Mouse (Mus musculus): ENCODE data around the gene Pcsk6. TPM values are rescaled to one million over a fixed set of nuclear protein-coding genes. Genes with fewer than 3 reads are reported as not detected.

Gene Pcsk6
- polyA plus RNA-seq, 1 experiment from 2014 or later: 2.1 TPM

DNA sequence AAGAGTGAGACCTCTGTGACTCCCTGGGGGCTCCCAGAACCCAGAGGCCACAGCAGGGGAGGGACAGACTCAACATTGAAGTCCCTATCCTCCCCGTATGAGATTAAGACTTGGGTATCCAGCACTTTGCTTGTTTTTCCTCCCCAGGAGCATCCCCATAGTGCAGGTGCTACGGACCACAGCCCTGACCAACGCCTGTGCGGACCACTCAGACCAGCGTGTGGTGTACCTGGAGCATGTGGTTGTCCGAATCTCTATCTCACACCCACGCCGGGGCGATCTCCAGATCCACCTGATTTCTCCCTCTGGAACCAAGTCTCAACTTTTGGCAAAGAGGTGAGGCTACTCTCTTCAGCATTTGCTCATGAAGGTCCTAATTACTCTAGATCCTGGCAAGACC is 118.5 kb downstream of the Pcsk6 start:
- Histone ChIP-seq H3K27me3 (no peaks in the 10 kb centered on the region), H3K9ac (no peak overlapping the region), H3K36me3 (no peaks in the 10 kb centered on the region), H3K4me3 (no peak overlapping the region), H3K4me2 (replicated peaks) (no peak overlapping the region), H3K4me1 (peaks cover 8% of the 10 kb centered on the region; the same call in 1 of the 2 replicates), H3K9me3 (no peaks in the 10 kb centered on the region), H3K27ac (no peak overlapping the region)
- WGBS: 92% methylated on average over 9 of the region's 9 CpGs
- no peak for ATAC-seq (ENCODE audit: insufficient number of reproducible peaks, insufficient read depth, low FRiP score, low TSS enrichment)

DNA sequence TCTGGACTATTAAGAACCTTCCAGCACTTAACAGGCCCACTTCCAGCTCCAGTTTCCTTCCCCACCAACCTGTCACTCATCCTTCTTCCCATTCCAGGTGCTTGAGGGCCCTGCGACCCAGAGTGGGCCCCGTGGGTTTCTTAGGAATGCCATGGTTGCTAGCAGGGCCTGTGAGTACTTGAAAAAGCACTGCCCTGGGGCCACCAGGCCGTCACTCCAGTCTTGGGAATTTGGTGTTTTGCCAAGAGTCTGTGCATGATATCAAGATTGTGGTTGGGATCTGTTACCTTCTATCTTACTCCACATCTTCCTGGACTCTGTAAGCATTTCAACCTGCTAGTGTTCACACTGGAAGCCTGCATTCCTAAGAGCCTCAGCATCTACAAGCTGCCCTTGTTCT is 120.5 kb downstream of the Pcsk6 start:
- ATAC-seq (ENCODE audit: insufficient number of reproducible peaks, insufficient read depth, low FRiP score, low TSS enrichment): no peak
- no peaks in the 10 kb centered on the region for H3K27me3 ChIP-seq
- no peak overlapping the region for H3K4me2 ChIP-seq (replicated peaks)
- no peaks in the 10 kb centered on the region for H3K36me3 ChIP-seq
- WGBS: 31% methylated on average over 3 of the region's 3 CpGs
- H3K4me1 ChIP-seq: peaks cover 8% of the 10 kb centered on the region; the same call in 1 of the 2 replicates
- no peak overlapping the region for H3K27ac ChIP-seq
- H3K9ac ChIP-seq: no peak overlapping the region
- H3K9me3 ChIP-seq: no peaks in the 10 kb centered on the region
- no peak overlapping the region for H3K4me3 ChIP-seq

DNA sequence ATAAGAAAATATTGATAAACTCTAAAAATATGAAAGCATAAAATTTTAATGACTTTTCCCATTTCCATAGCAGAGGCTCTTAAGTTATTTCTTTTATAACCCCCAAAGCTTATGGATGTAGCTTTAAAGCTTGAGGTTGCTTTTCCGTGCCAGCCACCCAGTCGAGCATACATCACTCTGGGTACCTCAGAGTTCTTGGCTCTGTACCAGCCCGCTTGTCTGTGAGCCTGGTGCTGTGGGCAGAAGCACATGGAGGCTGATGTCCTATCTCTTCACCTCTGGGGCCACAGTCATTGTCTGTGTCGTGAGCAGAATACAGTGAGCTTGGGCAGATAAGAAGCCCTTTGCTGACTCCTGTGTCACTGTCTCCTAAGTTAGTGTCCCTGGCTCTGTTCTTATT is 126.7 kb downstream of the Pcsk6 start:
- Histone ChIP-seq H3K4me1 (peaks cover 20% of the 10 kb centered on the region), H3K27me3 (no peaks in the 10 kb centered on the region), H3K36me3 (no peaks in the 10 kb centered on the region), H3K27ac (no peak overlapping the region), H3K4me3 (no peak overlapping the region), H3K4me2 (replicated peaks) (no peak overlapping the region), H3K9ac (no peak overlapping the region), H3K9me3 (no peaks in the 10 kb centered on the region)
- no peak for ATAC-seq (ENCODE audit: insufficient number of reproducible peaks, insufficient read depth, low FRiP score, low TSS enrichment)
- 86% methylated on average over 4 of the region's 4 CpGs for WGBS

DNA sequence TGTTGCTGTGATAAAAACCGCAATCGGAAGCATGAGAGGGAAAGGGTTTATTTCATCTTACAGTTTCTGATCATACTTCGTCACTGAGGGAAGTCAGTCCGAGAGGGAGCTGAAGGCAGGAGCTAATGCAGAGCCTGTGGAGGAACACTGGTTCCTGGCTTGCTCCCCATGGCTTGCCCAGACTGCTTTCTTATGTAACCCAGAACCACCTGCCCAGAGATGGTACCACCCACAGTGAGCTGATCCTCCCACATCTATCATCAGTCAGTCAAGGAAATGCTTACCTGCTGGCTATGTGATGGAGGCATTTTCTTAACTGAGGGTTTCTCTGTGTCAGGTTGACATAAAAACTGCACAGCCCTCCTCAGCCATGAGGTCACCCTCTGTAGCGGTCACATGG is 127.2 kb downstream of the Pcsk6 start:
- H3K9me3 ChIP-seq: no peaks in the 10 kb centered on the region
- 88% methylated on average over 5 of the region's 5 CpGs for WGBS
- H3K27ac ChIP-seq: no peak overlapping the region
- no peak overlapping the region for H3K4me3 ChIP-seq
- no peak overlapping the region for H3K9ac ChIP-seq
- H3K4me1 ChIP-seq: peaks cover 24% of the 10 kb centered on the region
- ATAC-seq (ENCODE audit: insufficient number of reproducible peaks, insufficient read depth, low FRiP score, low TSS enrichment): no peak
- H3K4me2 ChIP-seq (replicated peaks): no peak overlapping the region
- no peaks in the 10 kb centered on the region for H3K27me3 ChIP-seq
- no peaks in the 10 kb centered on the region for H3K36me3 ChIP-seq

DNA sequence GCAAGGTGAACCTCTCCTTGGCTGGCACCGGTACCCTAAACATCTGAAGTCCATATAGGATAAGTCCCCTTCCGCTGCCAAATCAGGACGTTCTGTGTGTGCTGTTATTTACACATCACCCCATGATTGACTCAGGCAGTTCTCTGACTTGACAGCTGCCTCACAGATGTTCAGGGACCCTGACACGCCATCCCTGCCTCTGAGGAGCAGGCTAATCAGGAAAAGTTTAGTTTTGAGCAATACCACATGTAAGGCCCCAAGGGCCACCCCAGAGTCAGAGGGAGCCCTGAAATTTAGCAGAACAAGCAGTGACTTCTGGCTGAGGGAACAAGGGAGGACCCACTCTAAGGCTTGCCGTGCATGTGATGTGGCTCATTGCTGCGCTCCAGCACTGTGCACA is 130.8 kb downstream of the Pcsk6 start:
- no peaks in the 10 kb centered on the region for H3K27me3 ChIP-seq
- peak; percentile 47; the same call in 1 of the 2 replicates for ATAC-seq (ENCODE audit: insufficient number of reproducible peaks, insufficient read depth, low FRiP score, low TSS enrichment)
- H3K9me3 ChIP-seq: no peaks in the 10 kb centered on the region
- no peaks in the 10 kb centered on the region for H3K36me3 ChIP-seq
- H3K4me2 ChIP-seq (replicated peaks): no peak overlapping the region
- 41% methylated on average over 6 of the region's 6 CpGs for WGBS
- no peak overlapping the region for H3K4me3 ChIP-seq
- no peak overlapping the region for H3K27ac ChIP-seq
- peaks cover 24% of the 10 kb centered on the region for H3K4me1 ChIP-seq
- no peak overlapping the region for H3K9ac ChIP-seq

DNA sequence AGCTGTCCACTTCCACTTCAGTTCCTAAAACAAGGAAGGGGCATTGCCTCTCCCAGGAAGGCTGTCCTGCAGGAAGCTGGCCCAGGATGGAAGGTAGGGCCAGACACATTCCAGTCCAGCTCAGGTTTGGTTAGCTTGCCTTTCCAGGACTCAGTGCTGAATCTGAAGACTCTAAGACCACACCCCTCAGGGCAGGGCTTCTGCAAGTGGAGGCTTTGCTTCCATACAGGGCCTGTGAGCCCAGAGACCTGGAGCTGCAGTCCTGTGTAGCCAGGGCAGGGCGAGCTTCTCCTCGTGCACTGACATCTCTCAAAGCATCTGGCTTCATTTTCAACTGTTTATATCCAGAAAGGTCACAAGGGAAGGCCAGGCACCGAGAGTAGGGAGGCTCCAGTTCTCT is 131.9 kb downstream of the Pcsk6 start:
- no peaks in the 10 kb centered on the region for H3K27me3 ChIP-seq
- H3K4me3 ChIP-seq: no peak overlapping the region
- WGBS: 21% methylated on average over 3 of the region's 3 CpGs
- H3K9ac ChIP-seq: no peak overlapping the region
- H3K4me2 ChIP-seq (replicated peaks): no peak overlapping the region
- no peaks in the 10 kb centered on the region for H3K36me3 ChIP-seq
- H3K27ac ChIP-seq: no peak overlapping the region
- no peak for ATAC-seq (ENCODE audit: insufficient number of reproducible peaks, insufficient read depth, low FRiP score, low TSS enrichment)
- H3K4me1 ChIP-seq: peaks cover 24% of the 10 kb centered on the region
- no peaks in the 10 kb centered on the region for H3K9me3 ChIP-seq

DNA sequence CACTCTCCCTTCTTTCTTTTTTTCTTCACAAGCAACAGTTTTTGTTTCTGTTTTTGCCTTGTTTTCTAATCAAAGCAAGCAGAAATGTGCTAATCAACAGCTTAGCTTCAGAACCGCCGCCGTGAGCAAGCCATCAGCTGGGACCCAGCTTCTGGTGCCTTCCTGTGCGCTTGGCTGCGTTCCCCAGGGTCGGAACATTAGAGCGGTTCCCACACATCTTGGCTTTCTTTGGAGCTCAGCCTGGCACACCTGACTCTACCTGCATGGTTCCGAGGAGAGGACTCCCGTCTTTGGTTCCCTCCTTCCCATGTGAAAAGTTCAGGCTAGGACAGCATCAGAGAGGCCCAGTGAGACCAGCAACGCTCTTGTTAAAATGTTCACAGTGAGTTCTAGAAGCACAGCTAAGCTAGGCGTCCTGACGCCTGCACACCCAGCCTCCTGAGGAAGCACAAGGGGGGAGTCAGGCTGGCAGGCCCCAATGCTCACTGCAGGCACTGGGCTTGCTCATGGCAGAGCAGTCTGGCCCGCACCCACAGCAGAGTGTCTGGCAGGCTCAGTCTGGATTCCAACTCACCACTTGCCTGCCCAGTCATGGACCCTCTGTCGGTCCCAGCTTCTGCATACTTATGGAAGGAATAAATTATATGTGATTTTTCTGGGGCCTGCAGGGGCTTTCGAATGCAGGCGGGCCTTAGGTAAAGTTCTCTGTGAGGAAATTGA is 139.7 kb downstream of the Pcsk6 start:
- WGBS: 84% methylated on average over 16 of the region's 16 CpGs
- H3K4me2 ChIP-seq (replicated peaks): no peak overlapping the region
- H3K36me3 ChIP-seq: no peaks in the 10 kb centered on the region
- H3K4me1 ChIP-seq: peaks cover 6% of the 10 kb centered on the region; the same call in 1 of the 2 replicates
- peaks cover 2% of the 10 kb centered on the region; the same call in 1 of the 2 replicates for H3K9me3 ChIP-seq
- no peaks in the 10 kb centered on the region for H3K27me3 ChIP-seq
- H3K27ac ChIP-seq: 0 out of 2 replicates have a peak overlapping the region, but pooled peaks have one; percentile 41
- no peak overlapping the region for H3K9ac ChIP-seq
- H3K4me3 ChIP-seq: no peak overlapping the region
- ATAC-seq (ENCODE audit: insufficient number of reproducible peaks, insufficient read depth, low FRiP score, low TSS enrichment): 0 out of 2 replicates have a peak, but pooled peaks have one; percentile 6

DNA sequence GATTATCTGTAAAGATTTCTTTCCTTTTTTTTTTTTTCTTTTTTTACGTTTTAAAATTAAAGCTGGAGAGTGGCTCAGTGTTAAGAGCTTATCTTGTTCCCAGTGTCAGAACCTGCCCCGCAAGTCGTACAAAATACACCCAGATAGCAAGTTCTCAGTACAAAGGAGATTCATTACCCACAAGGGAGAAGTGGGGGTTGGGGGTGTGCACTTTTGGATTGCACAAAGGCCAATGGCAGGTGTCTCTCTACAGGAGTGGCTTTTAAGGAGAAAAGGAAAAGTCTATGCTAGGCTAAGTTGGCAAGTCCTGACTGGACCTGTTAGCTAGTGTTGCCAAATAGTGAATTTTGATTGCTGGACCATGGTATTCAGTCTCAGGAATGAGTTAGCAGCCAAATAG is 140.3 kb downstream of the Pcsk6 start:
- H3K27ac ChIP-seq: no peak overlapping the region
- 76% methylated on average over 3 of the region's 3 CpGs for WGBS
- no peaks in the 10 kb centered on the region for H3K36me3 ChIP-seq
- H3K27me3 ChIP-seq: no peaks in the 10 kb centered on the region
- peaks cover 6% of the 10 kb centered on the region; the same call in 1 of the 2 replicates for H3K4me1 ChIP-seq
- ATAC-seq (ENCODE audit: insufficient number of reproducible peaks, insufficient read depth, low FRiP score, low TSS enrichment): no peak
- no peak overlapping the region for H3K9ac ChIP-seq
- no peak overlapping the region for H3K4me3 ChIP-seq
- peaks cover 2% of the 10 kb centered on the region; the same call in 1 of the 2 replicates for H3K9me3 ChIP-seq
- H3K4me2 ChIP-seq (replicated peaks): no peak overlapping the region

DNA sequence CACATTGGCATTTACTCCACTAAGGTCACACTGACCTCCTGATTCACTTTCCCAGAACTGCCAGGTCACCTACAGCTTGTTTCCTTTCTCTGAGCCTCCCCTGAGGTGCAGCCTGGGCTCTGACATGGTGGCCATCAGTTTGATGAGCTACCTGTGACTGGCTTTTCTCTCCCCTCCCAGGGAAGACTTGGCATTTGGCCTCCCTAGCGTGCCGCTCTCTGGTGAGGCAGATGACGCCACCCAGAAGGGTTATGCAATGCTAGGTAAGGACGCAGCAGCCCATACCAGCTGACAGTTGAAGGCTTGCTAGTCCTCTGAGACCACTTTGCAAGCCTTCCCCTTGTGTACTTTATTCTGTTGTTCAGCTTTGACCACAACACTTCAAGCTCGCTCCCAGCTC is 141.9 kb downstream of the Pcsk6 start:
- Histone ChIP-seq H3K27me3 (no peaks in the 10 kb centered on the region), H3K4me1 (peaks cover 6% of the 10 kb centered on the region; the same call in 1 of the 2 replicates), H3K4me3 (no peak overlapping the region), H3K4me2 (replicated peaks) (no peak overlapping the region), H3K27ac (0 out of 2 replicates have a peak overlapping the region, but pooled peaks have one; percentile 18), H3K36me3 (no peaks in the 10 kb centered on the region), H3K9ac (no peak overlapping the region), H3K9me3 (peaks cover 2% of the 10 kb centered on the region; the same call in 1 of the 2 replicates)
- no peak for ATAC-seq (ENCODE audit: insufficient number of reproducible peaks, insufficient read depth, low FRiP score, low TSS enrichment)
- 77% methylated on average over 5 of the region's 5 CpGs for WGBS

DNA sequence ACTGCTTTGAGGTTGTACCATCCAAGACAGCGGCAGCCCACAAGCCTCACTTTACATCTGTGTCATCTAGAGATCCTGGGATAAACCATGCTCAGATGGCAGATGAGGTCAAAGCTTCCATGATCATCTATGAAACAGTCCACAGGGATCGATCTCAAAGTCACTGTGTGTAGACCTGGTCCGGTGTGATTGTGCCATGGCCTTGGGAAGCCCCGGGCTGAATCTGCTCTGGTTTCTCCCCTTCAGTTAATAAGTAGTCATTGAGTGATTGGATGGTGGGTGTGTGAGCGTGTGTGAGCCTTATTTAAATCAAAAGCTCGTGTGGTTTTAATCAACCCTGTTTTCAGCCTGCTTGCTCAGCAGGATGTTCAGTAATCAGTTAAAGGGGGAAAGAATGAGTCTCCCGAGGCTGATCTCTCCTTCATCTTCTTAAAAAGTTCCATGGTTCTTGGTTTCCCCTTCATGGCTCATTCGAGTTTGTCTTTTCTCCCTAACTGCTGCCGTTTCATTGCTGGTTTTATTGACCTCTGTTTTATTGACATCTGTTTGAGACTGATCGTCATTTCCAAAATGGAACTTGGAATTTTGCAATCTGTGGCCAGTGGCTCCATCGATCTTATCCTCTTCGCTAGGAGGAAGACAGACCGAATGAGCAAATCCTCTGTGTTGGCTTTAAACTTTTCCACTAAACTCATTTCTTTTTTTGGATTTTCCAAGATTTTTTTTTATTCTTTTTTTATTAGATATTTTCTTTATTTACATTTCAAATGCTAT is 142.5 kb downstream of the Pcsk6 start:
- peaks cover 6% of the 10 kb centered on the region; the same call in 1 of the 2 replicates for H3K4me1 ChIP-seq
- H3K36me3 ChIP-seq: no peaks in the 10 kb centered on the region
- WGBS: 52% methylated on average over 13 of the region's 13 CpGs
- H3K27ac ChIP-seq: 0 out of 2 replicates have a peak overlapping the region, but pooled peaks have one; percentile 18
- no peaks in the 10 kb centered on the region for H3K27me3 ChIP-seq
- H3K9ac ChIP-seq: no peak overlapping the region
- no peaks in the 10 kb centered on the region; the same call in 1 of the 2 replicates for H3K9me3 ChIP-seq
- no peak overlapping the region for H3K4me2 ChIP-seq (replicated peaks)
- ATAC-seq (ENCODE audit: insufficient number of reproducible peaks, insufficient read depth, low FRiP score, low TSS enrichment): no peak
- no peak overlapping the region for H3K4me3 ChIP-seq

DNA sequence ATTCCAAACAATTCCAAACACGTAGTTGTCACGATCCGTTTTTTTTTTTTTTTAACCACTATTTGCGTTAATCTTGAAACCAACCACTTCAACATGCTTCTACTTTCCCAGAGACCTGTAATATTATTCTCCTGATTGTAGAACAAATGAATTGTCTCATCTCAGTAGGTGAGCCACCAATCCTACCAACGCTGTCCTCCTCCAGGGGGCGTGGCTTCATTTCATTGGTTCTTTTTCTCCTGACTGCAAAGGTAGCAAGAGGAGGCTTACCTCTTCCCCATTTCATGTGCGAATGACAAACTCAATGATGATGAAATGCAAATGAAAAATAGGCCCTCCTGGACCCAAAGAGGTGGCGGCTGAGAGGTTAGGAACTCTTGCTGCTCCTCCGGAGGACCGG is 143.5 kb downstream of the Pcsk6 start:
- Histone ChIP-seq H3K27me3 (no peaks in the 10 kb centered on the region), H3K27ac (no peak overlapping the region), H3K4me2 (replicated peaks) (no peak overlapping the region), H3K9me3 (no peaks in the 10 kb centered on the region), H3K36me3 (no peaks in the 10 kb centered on the region), H3K4me1 (peaks cover 11% of the 10 kb centered on the region; the same call in 1 of the 2 replicates), H3K9ac (no peak overlapping the region), H3K4me3 (no peak overlapping the region)
- 87% methylated on average over 10 of the region's 10 CpGs for WGBS
- ATAC-seq (ENCODE audit: insufficient number of reproducible peaks, insufficient read depth, low FRiP score, low TSS enrichment): no peak
